In genomic region chr5:146420081-146420480, GRCm38 (mm10) we compare ENCODE assay signal across 8 mouse cellular contexts. TPM values are rescaled to one million over a fixed set of nuclear protein-coding genes. Genes with fewer than 3 reads are reported as not detected.
A peak's percentile ranks its signal among the peaks of the same experiment; 100 is the strongest.
DNase-seq lines count a peak whose midpoint lies in the region; ATAC-seq and TF ChIP-seq lines count a peak whose summit lies in the region.

No protein-coding gene starts in this region.

- WGBS in heart, embryonic 10.5 days = 71% methylated on average over 1 of the region's 1 CpGs
- 65% methylated on average over 1 of the region's 1 CpGs for WGBS in intestine, postnatal 0 days
- WGBS in heart, embryonic 12.5 days = 58% methylated on average over 1 of the region's 1 CpGs

- peak; percentile 11 to 13 for DNase-seq in heart, postnatal 14 days
- no peak for DNase-seq in heart, embryonic 10.5 days (ENCODE audit: low spot score)
- DNase-seq in CD4-positive helper T cell, adult 2 months (ENCODE audit: low read depth, low spot score) = peak; percentile 7
- DNase-seq in adrenal gland, postnatal 14 days = peak; percentile 68
- DNase-seq in lung, postnatal 36 days = peak; percentile 33
- no peak for DNase-seq in layer of hippocampus, adult 9-10 months (ENCODE audit: low spot score)

- H3K27ac ChIP-seq in heart, embryonic 10.5 days = no peak overlapping the region
- no peak overlapping the region for H3K27ac ChIP-seq in intestine, postnatal 0 days (ENCODE audit: low read depth, low read length)
- H3K27ac ChIP-seq in heart, embryonic 12.5 days (ENCODE audit: poor library complexity, severe bottlenecking) = no peak overlapping the region

- no peak overlapping the region for H3K9ac ChIP-seq in intestine, postnatal 0 days (ENCODE audit: low read depth, low read length)
- no peak overlapping the region for H3K9ac ChIP-seq in heart, embryonic 12.5 days

- no peaks in the 10 kb centered on the region for H3K9me3 ChIP-seq in heart, embryonic 10.5 days
- H3K9me3 ChIP-seq in intestine, postnatal 0 days (ENCODE audit: control insufficient read depth) = no peaks in the 10 kb centered on the region
- no peaks in the 10 kb centered on the region for H3K9me3 ChIP-seq in heart, embryonic 12.5 days (replicated peaks)

- peaks cover 4% of the 10 kb centered on the region for H3K4me1 ChIP-seq in heart, embryonic 10.5 days
- H3K4me1 ChIP-seq in intestine, postnatal 0 days (replicated peaks; ENCODE audit: control insufficient read depth, insufficient read depth, low read length) = no peaks in the 10 kb centered on the region
- peaks cover 8% of the 10 kb centered on the region for H3K4me1 ChIP-seq in heart, embryonic 12.5 days (replicated peaks)

- no peak for ATAC-seq in intestine, postnatal 0 days
- ATAC-seq in heart, embryonic 12.5 days (ENCODE audit: insufficient number of reproducible peaks, low FRiP score) = no peak

- H3K27me3 ChIP-seq in heart, embryonic 10.5 days (ENCODE audit: insufficient read depth, poor library complexity, severe bottlenecking) = peaks cover 75% of the 10 kb centered on the region
- H3K27me3 ChIP-seq in intestine, postnatal 0 days (replicated peaks; ENCODE audit: control insufficient read depth, insufficient read depth, low read length) = no peaks in the 10 kb centered on the region
- peaks cover 82% of the 10 kb centered on the region for H3K27me3 ChIP-seq in heart, embryonic 12.5 days (replicated peaks)

- H3K4me3 ChIP-seq in heart, embryonic 10.5 days = no peak overlapping the region
- H3K4me3 ChIP-seq in intestine, postnatal 0 days (ENCODE audit: low read depth, low read length) = no peak overlapping the region
- no peak overlapping the region for H3K4me3 ChIP-seq in heart, embryonic 12.5 days

- H3K36me3 ChIP-seq in heart, embryonic 10.5 days = no peaks in the 10 kb centered on the region
- no peaks in the 10 kb centered on the region for H3K36me3 ChIP-seq in intestine, postnatal 0 days (ENCODE audit: control insufficient read depth, insufficient read depth)
- H3K36me3 ChIP-seq in heart, embryonic 12.5 days = no peaks in the 10 kb centered on the region

- TF ChIP-seq CTCF in intestine, postnatal 0 days (IDR thresholded peaks at IDR 0.05; ENCODE audit: low read depth) = peak; percentile 78

- intact Hi-C loops in heart, postnatal 14 days (cut with DNase I) = loop anchor here (5.0 kb wide), 1 partner anchor 88 kb away; no protein-coding TSS in a partner anchor

- no peak overlapping the region for H3K4me2 ChIP-seq in intestine, postnatal 0 days (replicated peaks; ENCODE audit: low read depth)
- H3K4me2 ChIP-seq in heart, embryonic 12.5 days = no peak overlapping the region

RNA-seq across cellular contexts. Expression of gene Wasf3, which starts 35.3 kb away (rescaled TPM):
- total RNA-seq in heart, postnatal 14 days (2021) = under 1 TPM; 0.31 to 0.39 TPM
- 0.69 and 2.0 TPM in 2 replicates for polyA plus RNA-seq in heart, embryonic 10.5 days (2016; fragmentation: Nextera tagmentation; extraction: Ambion mirVana)
- 19.2 and 21.2 TPM in 2 replicates for total RNA-seq in adrenal gland, postnatal 14 days (2021)
- 0.81 and 0.85 TPM in 2 replicates for polyA plus RNA-seq in intestine, postnatal 0 days (2015; fragmentation: Nextera tagmentation; extraction: Ambion mirVana)
- 0.31 and 0.32 TPM in 2 replicates for polyA plus RNA-seq in heart, embryonic 12.5 days (2016; fragmentation: Nextera tagmentation; extraction: Ambion mirVana)

Comparison
In these comparisons a context has a peak if more than half of its experiments do, and no peak if none do; other contexts are left out.
1. DNase-seq: peak in heart, postnatal 14 days (2 of 2), CD4-positive helper T cell, adult 2 months (single experiment), adrenal gland, postnatal 14 days (single experiment) and lung, postnatal 36 days (single experiment); none in heart, embryonic 10.5 days (single experiment) and layer of hippocampus, adult 9-10 months (single experiment).